Mouse (Mus musculus): ENCODE results near the gene Fam102a. TPM values are rescaled to one million over a fixed set of nuclear protein-coding genes. Genes with fewer than 3 reads are reported as not detected.

Gene Fam102a
- polyA plus RNA-seq, 2 experiments: 0.88 to 0.91 TPM

DNA sequence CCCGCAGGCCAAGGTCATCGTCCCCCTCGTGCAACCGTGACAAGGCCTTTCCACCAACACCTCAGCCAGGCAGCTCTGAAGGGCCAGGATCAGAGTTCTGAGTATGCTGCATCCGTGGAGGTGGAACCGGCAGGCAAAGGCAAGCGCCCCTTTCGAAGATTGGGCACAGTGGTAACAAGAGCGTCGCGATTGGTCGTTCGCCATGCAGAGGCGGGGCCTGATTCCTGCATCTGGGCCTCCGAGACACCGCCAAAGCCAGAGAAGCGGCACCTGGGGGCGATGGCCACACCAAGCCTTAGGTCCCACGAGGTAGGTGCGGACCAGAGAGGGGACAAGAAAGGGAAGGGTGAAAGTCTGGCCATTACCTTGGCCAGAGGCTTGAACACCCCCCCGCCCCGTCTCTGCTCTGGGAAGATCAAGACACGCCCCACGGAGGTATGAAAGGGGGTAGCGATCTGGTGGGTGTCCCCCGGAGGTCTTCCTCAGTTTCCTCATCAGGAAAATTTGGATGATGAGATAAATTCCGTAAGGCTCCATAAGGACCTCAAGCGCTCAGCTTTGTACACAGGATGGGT is 40.5 kb downstream of the Fam102a start, which contains the start of gene 9430097D07Rik:
TSS of gene 9430097D07Rik (minus strand) at position 99 of the 575 bp plus-strand sequence.
- no peaks in the 10 kb centered on the region for H3K36me3 ChIP-seq (replicated peaks; ENCODE audit: control insufficient read depth, insufficient read depth, low read depth)
- H3K9me3 ChIP-seq (ENCODE audit: control insufficient read depth, low read length): no peaks in the 10 kb centered on the region
- WGBS (ENCODE audit: insufficient replicate concordance): 14% methylated on average over 28 of the region's 28 CpGs
- H3K4me1 ChIP-seq (replicated peaks; ENCODE audit: control insufficient read depth in 2 of 2, insufficient read depth in 2 of 2, low read length in 1 of 2): peaks cover 3 to 10% of the 10 kb centered on the region in 2 experiments; a peak in 3 of 4 replicates
- peaks cover 7% of the 10 kb centered on the region for H3K27me3 ChIP-seq (ENCODE audit: control insufficient read depth, insufficient read depth, low read length)
- ATAC-seq (ENCODE audit: insufficient read depth) (0 out of 2 replicates have a peak, but pooled peaks have one; percentile 19), DNase-seq (ENCODE audit: low read depth in 3 of 3, low spot score in 3 of 3) (peak in 1 of 3 experiments; percentile 33)
- H3K9ac ChIP-seq (replicated peaks): no peak within 1 kb of the TSS
- peak within 1 kb of the TSS; percentile 67 for H3K4me2 ChIP-seq (ENCODE audit: low read depth)
- no peak within 1 kb of the TSS for H3K27ac ChIP-seq
- TF ChIP-seq CTCF (IDR thresholded peaks at IDR 0.05; ENCODE audit: low read depth) (no peak), EP300 (IDR thresholded peaks at IDR 0.05; ENCODE audit: low read depth) (no peak)
- peak within 1 kb of the TSS in 1 of 2 experiments; percentile 40; a peak in 2 of 4 replicates for H3K4me3 ChIP-seq (ENCODE audit: insufficient read depth in 1 of 2, low read depth in 2 of 2, low read length in 2 of 2)

DNA sequence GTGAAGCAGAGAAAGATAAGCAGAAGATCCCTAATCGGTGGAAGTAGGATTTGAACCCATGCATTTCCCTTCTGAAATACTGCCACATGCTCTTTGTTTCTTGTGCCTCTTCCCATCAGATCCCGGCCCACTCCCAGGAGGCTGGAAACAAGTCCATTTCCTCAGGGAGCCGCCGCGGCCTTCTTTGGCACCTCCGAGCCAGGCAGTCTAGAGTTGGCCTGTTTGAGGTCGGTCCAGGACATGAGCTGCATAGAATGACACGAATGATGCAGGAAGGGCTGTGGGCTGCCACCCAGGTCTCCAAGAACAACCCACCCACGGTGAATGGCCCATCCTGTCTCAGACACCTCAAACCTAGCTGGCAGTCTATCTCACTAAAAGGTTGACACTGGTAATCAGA is 41.4 kb downstream of the Fam102a start:
- H3K9ac ChIP-seq (replicated peaks): no peak overlapping the region
- H3K9me3 ChIP-seq (ENCODE audit: control insufficient read depth, low read length): no peaks in the 10 kb centered on the region
- H3K36me3 ChIP-seq (replicated peaks; ENCODE audit: control insufficient read depth, insufficient read depth, low read depth): no peaks in the 10 kb centered on the region
- ATAC-seq (ENCODE audit: insufficient read depth) (no peak), DNase-seq (ENCODE audit: low read depth in 3 of 3, low spot score in 3 of 3) (no peak)
- 71% methylated on average over 9 of the region's 9 CpGs for WGBS (ENCODE audit: insufficient replicate concordance)
- H3K4me2 ChIP-seq (ENCODE audit: low read depth): no peak overlapping the region
- H3K4me3 ChIP-seq (ENCODE audit: insufficient read depth in 1 of 2, low read depth in 2 of 2, low read length in 2 of 2): no peak overlapping the region
- peaks cover 7% of the 10 kb centered on the region for H3K27me3 ChIP-seq (ENCODE audit: control insufficient read depth, insufficient read depth, low read length)
- H3K4me1 ChIP-seq (replicated peaks; ENCODE audit: control insufficient read depth in 2 of 2, insufficient read depth in 2 of 2, low read length in 1 of 2): peaks cover 5 to 8% of the 10 kb centered on the region in 2 experiments
- TF ChIP-seq EP300 (IDR thresholded peaks at IDR 0.05; ENCODE audit: low read depth) (no peak), CTCF (IDR thresholded peaks at IDR 0.05; ENCODE audit: low read depth) (no peak)
- no peak overlapping the region for H3K27ac ChIP-seq

GRCm38 (mm10) chr2:32578146-32579046 is 43.3 kb downstream of the Fam102a start:
- Histone ChIP-seq H3K4me3 (ENCODE audit: insufficient read depth in 1 of 2, low read depth in 2 of 2, low read length in 2 of 2) (no peak overlapping the region), H3K9ac (replicated peaks) (no peak overlapping the region), H3K27ac (no peak overlapping the region), H3K4me1 (replicated peaks; ENCODE audit: control insufficient read depth in 2 of 2, insufficient read depth in 2 of 2, low read length in 1 of 2) (peaks cover 9% of the 10 kb centered on the region in 2 experiments), H3K36me3 (replicated peaks; ENCODE audit: control insufficient read depth, insufficient read depth, low read depth) (no peaks in the 10 kb centered on the region), H3K4me2 (ENCODE audit: low read depth) (no peak overlapping the region), H3K27me3 (ENCODE audit: control insufficient read depth, insufficient read depth, low read length) (peaks cover 7% of the 10 kb centered on the region), H3K9me3 (ENCODE audit: control insufficient read depth, low read length) (no peaks in the 10 kb centered on the region)
- 39% methylated on average over 25 of the region's 30 CpGs for WGBS (ENCODE audit: insufficient replicate concordance)
- no peak for ATAC-seq (ENCODE audit: insufficient read depth)
- DNase-seq (ENCODE audit: low read depth in 3 of 3, low spot score in 3 of 3): no peak
- no peak for TF ChIP-seq EP300 (IDR thresholded peaks at IDR 0.05; ENCODE audit: low read depth)
- no peak for TF ChIP-seq CTCF (IDR thresholded peaks at IDR 0.05; ENCODE audit: low read depth)

DNA sequence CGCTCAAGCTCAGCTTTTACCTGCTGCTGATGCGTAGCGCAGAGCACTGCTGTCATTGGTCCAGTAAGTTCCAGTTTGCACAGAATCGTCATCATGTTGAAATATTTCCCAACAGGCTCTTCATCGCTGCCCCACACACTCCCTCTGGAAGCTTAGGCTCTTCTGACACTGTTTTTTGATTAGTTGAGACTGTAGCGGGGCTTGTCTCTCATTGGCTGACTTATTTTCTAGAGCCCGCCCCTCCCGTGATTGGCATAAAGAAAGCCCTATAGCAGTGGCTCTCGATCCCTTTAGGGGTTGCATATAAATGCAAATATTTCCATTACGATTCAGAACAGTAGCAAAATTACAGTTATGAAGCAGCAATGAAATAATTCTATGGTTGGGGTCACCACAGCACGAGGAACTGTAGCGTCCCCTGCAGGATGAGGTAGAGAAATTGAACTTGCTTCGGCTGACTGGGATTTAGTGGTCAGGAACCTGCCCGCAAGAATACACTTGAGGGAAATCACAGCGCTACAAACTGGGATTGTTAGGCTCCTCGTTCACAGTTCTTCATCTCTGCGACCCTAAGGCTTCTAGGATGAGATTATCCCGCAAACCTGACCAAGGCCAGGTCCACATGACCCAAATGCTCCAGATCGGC is 46.4 kb downstream of the Fam102a start:
- ATAC-seq (ENCODE audit: insufficient read depth) (peak; percentile 38; the same call in 1 of the 2 replicates), DNase-seq (ENCODE audit: low read depth in 3 of 3, low spot score in 3 of 3) (peak in 1 of 3 experiments; percentile 33)
- Histone ChIP-seq H3K9ac (replicated peaks) (no peak overlapping the region), H3K4me2 (ENCODE audit: low read depth) (peak overlapping the region; percentile 34), H3K27ac (no peak overlapping the region), H3K4me3 (ENCODE audit: insufficient read depth in 1 of 2, low read depth in 2 of 2, low read length in 2 of 2) (peak overlapping the region in 1 of 2 experiments; percentile 32; a peak in 1 of 4 replicates), H3K36me3 (replicated peaks; ENCODE audit: control insufficient read depth, insufficient read depth, low read depth) (no peaks in the 10 kb centered on the region), H3K9me3 (ENCODE audit: control insufficient read depth, low read length) (no peaks in the 10 kb centered on the region), H3K27me3 (ENCODE audit: control insufficient read depth, insufficient read depth, low read length) (peaks cover 7% of the 10 kb centered on the region; the same call in 1 of the 2 replicates), H3K4me1 (replicated peaks; ENCODE audit: control insufficient read depth in 2 of 2, insufficient read depth in 2 of 2, low read length in 1 of 2) (peaks cover 4 to 14% of the 10 kb centered on the region in 2 experiments; a peak in 3 of 4 replicates)
- TF ChIP-seq EP300 (IDR thresholded peaks at IDR 0.05; ENCODE audit: low read depth) (no peak), CTCF (IDR thresholded peaks at IDR 0.05; ENCODE audit: low read depth) (no peak)
- 39% methylated on average over 19 of the region's 19 CpGs for WGBS (ENCODE audit: insufficient replicate concordance)

Measured in liver, embryonic 14.5 days (tissue).